Mouse (Mus musculus) stomach, adult 2 months (tissue): Measurements from ENCODE around the gene Spryd4. TPM values are rescaled to one million over a fixed set of nuclear protein-coding genes. Genes with fewer than 3 reads are reported as not detected.

ENCODE experiments used
- polyA plus RNA-seq: library from polyadenylated mRNA; depleted of rRNA; stranded (reverse); fragments of >200 nt; gene quantifications from 2 replicates; pipeline ENCODE4 v1.2.3, GENCODE M21; 2012; rRNA removed

Gene Spryd4
- polyA plus RNA-seq = 5.6 and 6.4 TPM in 2 replicates

GRCm38 (mm10) chr10:128211390-128212108 is at the start of gene Spryd4:
TSS of gene Spryd4 (minus strand) at chr10:128211807.

GRCm38 (mm10) chr10:128253677-128254255 is 42.2 kb upstream of the Spryd4 start, which contains the start of gene Apon:
TSS of gene Apon (plus strand) at chr10:128254096.

DNA sequence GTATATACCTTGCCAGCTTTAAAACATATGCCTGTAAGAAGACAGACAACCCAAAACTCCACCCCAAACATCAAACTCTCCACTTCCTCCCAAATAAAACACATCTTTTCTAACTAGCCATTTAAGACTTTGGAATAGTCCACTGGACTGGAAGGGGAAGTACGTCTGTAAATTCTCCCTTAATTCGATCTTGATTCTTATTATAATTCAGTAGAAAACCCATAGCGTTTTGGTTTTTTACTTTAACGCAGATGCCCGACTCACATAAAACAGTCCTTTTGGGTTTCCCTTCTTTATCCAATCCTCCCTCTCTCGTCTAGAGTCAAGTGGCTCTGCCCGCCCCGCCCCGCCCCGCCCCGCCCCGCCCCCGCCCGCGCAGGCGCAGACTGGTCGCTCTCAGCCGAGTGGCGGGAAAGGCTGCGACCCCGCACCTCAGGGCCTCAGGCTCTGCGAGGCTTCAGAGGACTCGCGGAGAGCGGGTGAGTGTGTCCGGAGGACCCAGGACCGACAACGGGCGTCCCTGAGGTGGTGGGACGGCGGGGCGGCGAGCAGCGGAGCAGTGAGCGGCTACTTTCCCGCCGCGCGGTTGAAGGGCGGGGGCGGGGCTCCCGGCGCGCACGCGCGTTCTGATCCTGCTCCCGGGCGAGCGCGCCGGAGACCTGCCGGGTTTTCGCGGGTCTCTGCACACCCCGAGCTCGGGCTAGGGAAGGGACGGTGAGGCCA is 20.3 kb upstream of the Spryd4 start, which contains the start of gene Timeless:
Gene Timeless (plus strand): TSS at position 369 of the 723 bp plus-strand sequence.

DNA sequence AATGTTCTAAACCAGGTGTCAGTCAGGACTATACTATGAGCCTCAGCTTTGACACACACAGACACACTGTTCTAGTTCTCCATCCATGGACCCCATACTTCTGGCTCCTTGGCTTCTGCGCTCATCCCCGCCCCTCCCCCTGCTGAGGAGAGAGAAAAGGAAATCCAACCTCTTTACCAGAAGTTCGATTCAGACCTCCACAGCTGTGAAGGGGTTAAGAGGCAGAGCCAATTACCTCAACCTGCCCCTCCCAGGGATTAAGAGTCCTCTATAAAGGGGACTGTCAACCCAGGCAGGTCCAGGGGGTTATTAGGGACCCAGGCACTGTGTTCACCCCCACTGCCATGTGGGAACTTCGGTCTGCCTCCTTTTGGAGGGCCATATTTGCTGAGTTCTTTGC is 13.9 kb upstream of the Spryd4 start, which contains the start of gene Mip:
Gene Mip (plus strand): TSS at position 301 of the 400 bp plus-strand sequence.

GRCm38 (mm10) chr10:128194024-128194550 is 17.5 kb downstream of the Spryd4 start, which contains the start of gene Gls2:
TSS of gene Gls2 (plus strand) at chr10:128194457.

DNA sequence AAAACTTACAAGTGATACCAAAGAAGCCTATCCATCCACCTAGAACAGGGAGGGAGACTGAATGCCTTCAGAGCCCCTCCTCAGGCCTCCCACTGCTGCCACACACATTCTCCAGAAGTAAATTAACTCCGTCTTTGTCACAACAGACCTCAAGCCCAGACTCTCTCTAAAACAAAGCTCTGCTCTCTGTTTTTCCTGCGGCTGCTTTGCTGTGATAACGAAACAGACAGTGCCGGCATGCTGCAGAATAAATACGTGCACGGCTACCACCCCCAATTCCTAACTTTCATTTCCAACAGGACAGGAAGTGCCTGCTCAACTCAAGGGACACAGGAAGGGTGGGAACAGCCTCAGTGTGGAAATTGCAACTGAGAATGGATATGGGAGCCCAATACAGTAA is 31.6 kb downstream of the Spryd4 start, which contains the start of gene Rbms2:
Gene Rbms2 (minus strand): TSS at position 309 of the 400 bp plus-strand sequence.

Other genes starting within 250 kb of the Spryd4 start
- 3.1 and 3.5 TPM in 2 replicates for gene Hsd17b6, start 204.2 kb downstream of the Spryd4 start, polyA plus RNA-seq
- 0.45 and 1.00 TPM in 2 replicates for gene Prim1, start 196.6 kb downstream of the Spryd4 start, polyA plus RNA-seq
- 93.0 and 122 TPM in 2 replicates for gene Naca, start 176.2 kb downstream of the Spryd4 start, polyA plus RNA-seq
- gene Ptges3, start 152.9 kb downstream of the Spryd4 start, polyA plus RNA-seq = 19.7 and 55.6 TPM in 2 replicates
- gene Atp5b, start 128.5 kb downstream of the Spryd4 start, polyA plus RNA-seq = 2,777 and 4,847 TPM in 2 replicates
- 9.9 and 13.8 TPM in 2 replicates for gene Baz2a, start 120.2 kb downstream of the Spryd4 start, polyA plus RNA-seq
- gene Rbms2, start 31.5 kb downstream of the Spryd4 start, polyA plus RNA-seq = 38.4 and 39.6 TPM in 2 replicates
- 3.0 and 3.8 TPM in 2 replicates for gene Gls2, start 17.4 kb downstream of the Spryd4 start, polyA plus RNA-seq
- not detected in 2 replicates for gene Mip, start 14.0 kb upstream of the Spryd4 start, polyA plus RNA-seq
- gene Timeless, start 20.3 kb upstream of the Spryd4 start, polyA plus RNA-seq = 0.65 and 1.6 TPM in 2 replicates
- 0.10 TPM in 1 of 2 replicates, not detected in the other for gene Apon, start 42.3 kb upstream of the Spryd4 start, polyA plus RNA-seq
- 0.87 and 0.95 TPM in 2 replicates for gene Apof, start 56.9 kb upstream of the Spryd4 start, polyA plus RNA-seq
- gene Stat2, start 58.8 kb upstream of the Spryd4 start, polyA plus RNA-seq = 6.2 and 8.3 TPM in 2 replicates
- gene Il23a, start 86.9 kb upstream of the Spryd4 start, polyA plus RNA-seq = 0.04 TPM in 1 of 2 replicates, not detected in the other
- 5.9 and 9.0 TPM in 2 replicates for gene Pan2, start 91.5 kb upstream of the Spryd4 start, polyA plus RNA-seq
- gene Cnpy2, start 110.7 kb upstream of the Spryd4 start, polyA plus RNA-seq = 10.5 and 16.3 TPM in 2 replicates
- 146 and 160 TPM in 2 replicates for gene Cs, start 125.9 kb upstream of the Spryd4 start, polyA plus RNA-seq
- gene Coq10a, start 157.2 kb upstream of the Spryd4 start, polyA plus RNA-seq = 8.6 and 9.5 TPM in 2 replicates
- gene Ankrd52, start 165.3 kb upstream of the Spryd4 start, polyA plus RNA-seq = 7.5 and 9.2 TPM in 2 replicates
- gene Slc39a5, start 189.4 kb upstream of the Spryd4 start, polyA plus RNA-seq = 0.83 and 0.84 TPM in 2 replicates
- 9.5 and 10.9 TPM in 2 replicates for gene Nabp2, start 199.7 kb upstream of the Spryd4 start, polyA plus RNA-seq
- 7.1 and 8.2 TPM in 2 replicates for gene Rnf41, start 199.8 kb upstream of the Spryd4 start, polyA plus RNA-seq
- gene Smarcc2, start 247.4 kb upstream of the Spryd4 start, polyA plus RNA-seq = 32.1 and 38.8 TPM in 2 replicates